Mouse (Mus musculus): Measurements from ENCODE around the gene Olfr23.
"Not testable (repeated sequence)": the region's sequence is repeated elsewhere in the genome, so short reads cannot be mapped to it uniquely, and the experiment has no call there.

Olfr23 gene

DNA sequence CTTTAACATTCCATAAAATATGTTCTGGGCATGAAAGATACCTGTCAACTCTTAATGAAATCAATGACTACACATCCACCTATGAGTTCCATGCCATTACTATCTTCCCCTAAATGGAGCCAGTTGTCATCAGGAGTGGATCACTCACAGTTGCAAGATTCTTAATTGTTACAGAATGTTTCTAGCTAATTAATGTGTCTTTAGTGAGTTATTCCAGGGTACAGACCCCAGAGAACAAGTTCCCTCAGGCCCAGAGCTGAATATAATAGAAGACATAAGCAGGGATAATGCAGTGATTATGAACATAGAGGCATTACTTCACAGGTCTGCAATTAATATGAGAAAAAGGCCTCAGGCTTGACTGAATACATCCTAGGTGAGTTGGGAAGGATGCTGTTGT is at the start of gene Olfr23:
Olfr23 (plus strand) TSS at position 301 of the 400 bp plus-strand sequence.
- no peak for DNase-seq (ENCODE audit: low spot score)

DNA sequence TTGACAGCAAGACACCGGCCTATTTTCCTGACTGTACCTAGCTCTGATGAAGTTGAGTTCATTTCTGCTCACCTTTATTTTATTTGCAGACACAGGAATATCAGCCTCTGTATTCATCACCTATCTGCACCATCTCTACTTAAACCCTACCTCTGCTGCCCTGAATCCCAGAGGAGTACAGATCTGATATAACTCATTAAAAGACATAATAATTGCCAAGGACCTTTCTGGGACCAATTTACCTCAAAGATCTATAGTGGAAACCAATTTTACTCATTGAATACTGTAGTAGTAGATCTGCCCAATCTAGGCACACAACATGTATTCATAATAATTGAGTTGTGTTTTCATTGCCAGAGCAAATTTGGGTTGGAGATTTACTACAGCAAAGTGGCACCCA is 45.8 kb upstream of the Olfr23 start, which contains the start of gene Olfr394:
Olfr394 (minus strand) TSS at position 101 of the 400 bp plus-strand sequence.
- no peak for DNase-seq (ENCODE audit: low spot score)

DNA sequence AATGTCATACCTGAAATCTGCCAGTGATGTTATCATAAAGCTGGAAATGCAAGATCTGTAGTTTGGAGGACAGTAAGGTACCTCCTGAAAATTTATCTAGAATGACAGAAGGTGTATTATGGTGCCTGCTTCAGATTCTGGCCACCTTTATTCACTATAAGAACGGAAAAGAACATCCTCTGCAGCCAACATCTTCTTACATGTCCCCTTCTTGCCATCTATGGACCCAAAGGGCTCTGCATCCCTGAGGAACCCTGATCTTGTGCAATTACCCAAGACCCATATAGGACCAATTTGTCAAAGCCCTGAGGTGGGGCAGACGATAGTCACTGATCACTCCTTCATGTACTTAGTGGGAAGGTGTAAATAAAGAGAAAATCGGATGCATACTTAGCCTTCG is 27.3 kb upstream of the Olfr23 start, which contains the start of gene Olfr395:
Olfr395 (minus strand) TSS at position 101 of the 400 bp plus-strand sequence.
- DNase-seq (ENCODE audit: low spot score): not testable (repeated sequence)

DNA sequence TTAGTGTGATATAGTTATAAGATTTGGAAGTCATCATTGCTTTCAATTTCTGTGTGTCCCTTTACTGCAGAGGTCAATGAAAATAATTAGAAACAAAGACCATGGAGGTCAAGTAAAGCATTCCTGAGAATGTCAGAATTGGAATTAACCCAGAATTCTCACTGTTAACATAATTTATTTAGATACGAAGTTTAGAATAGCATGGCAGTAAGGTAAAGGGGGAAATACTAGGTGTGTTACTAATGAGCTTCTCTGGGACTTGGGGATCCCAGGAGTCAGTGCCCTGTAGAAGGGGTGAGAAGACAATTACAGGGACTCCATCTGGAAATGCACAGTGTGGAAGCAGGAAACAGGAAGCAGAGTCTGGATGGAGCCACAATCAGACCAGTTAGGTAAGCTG is 24.0 kb downstream of the Olfr23 start, which contains the start of gene Olfr397:
Olfr397 (plus strand) TSS at position 301 of the 400 bp plus-strand sequence.
- DNase-seq (ENCODE audit: low spot score): no peak

DNA sequence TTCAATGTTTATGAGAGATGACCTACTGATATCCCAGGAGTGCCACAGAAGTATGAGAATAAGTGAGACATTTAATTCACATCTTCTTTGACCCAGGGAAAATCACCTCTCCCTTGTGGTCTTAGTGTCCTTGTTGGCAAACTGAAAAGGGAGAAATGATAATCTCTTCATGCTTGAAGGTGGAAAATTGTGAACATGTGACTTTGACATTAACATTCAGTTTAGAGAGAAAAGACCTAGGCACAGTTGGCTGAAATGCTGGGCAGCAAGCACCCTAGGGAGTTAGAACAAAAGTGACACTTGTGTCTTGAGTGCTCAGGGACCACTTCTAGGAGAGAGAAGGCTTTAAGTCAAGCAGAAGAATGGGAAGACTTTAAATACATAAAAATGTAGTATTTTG is 53.8 kb downstream of the Olfr23 start, which contains the start of gene Olfr398:
Olfr398 (minus strand) TSS at position 101 of the 400 bp plus-strand sequence.
- no peak for DNase-seq (ENCODE audit: low spot score)
